In the genomic region with DNA sequence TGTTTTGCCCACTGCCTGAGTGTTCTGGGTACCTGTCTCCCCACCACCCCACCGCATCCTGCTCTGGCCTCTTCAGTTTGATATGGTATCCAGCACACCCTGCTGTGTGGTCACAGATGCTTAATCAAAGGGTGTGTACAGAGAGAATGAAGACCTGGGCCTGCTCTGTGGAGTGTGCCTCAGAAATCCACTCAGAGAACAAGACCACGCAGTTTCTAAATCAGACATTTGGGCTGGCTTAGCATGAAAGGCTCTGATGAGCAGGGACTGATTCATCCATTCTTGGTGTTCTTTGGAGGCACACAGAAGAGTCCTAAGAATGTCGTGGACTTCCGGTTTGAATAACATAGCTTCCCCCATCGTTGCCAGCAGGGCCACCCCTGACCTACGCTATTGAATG, we compare ENCODE assay signal across 12 mouse cellular contexts.
DNase-seq lines count a peak whose midpoint lies in the region; ATAC-seq and TF ChIP-seq lines count a peak whose summit lies in the region.
"Had no signal": no experiment of that assay in that cellular context is flagged by ENCODE, and none has a peak within 500 bp of the region (broad histone marks: within the 10 kb centered on the region; RNA-seq: fewer than 3 reads in every experiment).

No protein-coding gene starts in this region.

- H3K9me3 ChIP-seq in hindbrain, embryonic 14.5 days (ENCODE audit: control insufficient read depth, low read length), result no peaks in the 10 kb centered on the region
- no peaks in the 10 kb centered on the region for H3K9me3 ChIP-seq in neural tube, embryonic 13.5 days
- H3K9me3 ChIP-seq in stomach, postnatal 0 days (ENCODE audit: control insufficient read depth, low read length), result no peaks in the 10 kb centered on the region
- no peaks in the 10 kb centered on the region for H3K9me3 ChIP-seq in liver, embryonic 11.5 days (ENCODE audit: control insufficient read depth, low read length)
- H3K9me3 ChIP-seq: G1E; liver, embryonic 15.5 days had no signal

- no peak overlapping the region for H3K4me2 ChIP-seq in hindbrain, embryonic 14.5 days (replicated peaks)
- peak overlapping the region; percentile 17 for H3K4me2 ChIP-seq in neural tube, embryonic 13.5 days
- H3K4me2 ChIP-seq in stomach, postnatal 0 days (replicated peaks; ENCODE audit: low read depth), result no peak overlapping the region
- H3K4me2 ChIP-seq in liver, embryonic 11.5 days, result no peak overlapping the region
- H3K4me2 ChIP-seq: liver, embryonic 15.5 days had no signal

- WGBS in hindbrain, embryonic 14.5 days, result 40% methylated on average over 6 of the region's 6 CpGs
- 41% methylated on average over 6 of the region's 6 CpGs for WGBS in neural tube, embryonic 13.5 days
- WGBS in stomach, postnatal 0 days, result 47% methylated on average over 6 of the region's 6 CpGs
- 67% methylated on average over 6 of the region's 6 CpGs for WGBS in liver, embryonic 11.5 days

- no peak for DNase-seq in gastrocnemius, adult 2 months
- no peak for DNase-seq in gastrocnemius, postnatal 10 days
- DNase-seq in layer of hippocampus, adult 2 months (ENCODE audit: low spot score in 2 of 2), result no peak
- no peak for DNase-seq in layer of hippocampus, adult 9-11 months
- DNase-seq in hindbrain, embryonic 14.5 days (ENCODE audit: low spot score), result no peak
- no peak for DNase-seq in stomach, postnatal 0 days (ENCODE audit: low spot score)
- no peak for DNase-seq in liver, embryonic 11.5 days (ENCODE audit: low spot score)
- DNase-seq: cerebellum, adult 11-12 months; kidney, adult 11 months had no signal

- peak; percentile 32; the same call in 1 of the 2 replicates for ATAC-seq in hindbrain, embryonic 14.5 days (ENCODE audit: low FRiP score)
- peak; percentile 43 for ATAC-seq in neural tube, embryonic 13.5 days (ENCODE audit: low read depth)
- ATAC-seq in stomach, postnatal 0 days (ENCODE audit: low FRiP score, low TSS enrichment), result no peak
- no peak for ATAC-seq in liver, embryonic 11.5 days (replicated peaks; ENCODE audit: low FRiP score)

- H3K27me3 ChIP-seq in hindbrain, embryonic 14.5 days (ENCODE audit: control insufficient read depth, insufficient read depth, low read length), result no peaks in the 10 kb centered on the region
- no peaks in the 10 kb centered on the region; the same call in 1 of the 2 replicates for H3K27me3 ChIP-seq in neural tube, embryonic 13.5 days
- no peaks in the 10 kb centered on the region for H3K27me3 ChIP-seq in stomach, postnatal 0 days (ENCODE audit: control insufficient read depth, insufficient read depth, low read length)
- no peaks in the 10 kb centered on the region for H3K27me3 ChIP-seq in liver, embryonic 11.5 days (replicated peaks; ENCODE audit: control insufficient read depth, insufficient read depth, low read length)
- H3K27me3 ChIP-seq: liver, embryonic 15.5 days had no signal

- no peak overlapping the region for H3K9ac ChIP-seq in hindbrain, embryonic 14.5 days
- H3K9ac ChIP-seq in neural tube, embryonic 13.5 days, result no peak overlapping the region
- no peak overlapping the region for H3K9ac ChIP-seq in stomach, postnatal 0 days (ENCODE audit: low read length)
- no peak overlapping the region for H3K9ac ChIP-seq in liver, embryonic 11.5 days (ENCODE audit: low read depth, low read length)
- H3K9ac ChIP-seq: liver, embryonic 15.5 days had no signal

- H3K4me3 ChIP-seq in gastrocnemius, adult 2 months, result peak overlapping the region; percentile 50; the same call in 1 of the 2 replicates
- no peak overlapping the region for H3K4me3 ChIP-seq in layer of hippocampus, adult 2 months
- no peak overlapping the region for H3K4me3 ChIP-seq in hindbrain, embryonic 14.5 days (replicated peaks; ENCODE audit: low read length)
- H3K4me3 ChIP-seq in neural tube, embryonic 13.5 days, result no peak overlapping the region
- H3K4me3 ChIP-seq in stomach, postnatal 0 days (ENCODE audit: low read depth, low read length), result no peak overlapping the region
- no peak overlapping the region for H3K4me3 ChIP-seq in liver, embryonic 11.5 days (ENCODE audit: low read depth, low read length)
- H3K4me3 ChIP-seq: liver, embryonic 15.5 days had no signal

- intact Hi-C loops in gastrocnemius, adult 2 months (cut with DNase I), result no loop called here

- peak overlapping the region; percentile 61; the same call in 1 of the 2 replicates for H3K27ac ChIP-seq in gastrocnemius, adult 2 months
- peak overlapping the region; percentile 76 for H3K27ac ChIP-seq in layer of hippocampus, adult 2 months
- H3K27ac ChIP-seq in hindbrain, embryonic 14.5 days, result peak overlapping the region; percentile 49; the same call in 1 of the 2 replicates
- 0 out of 2 replicates have a peak overlapping the region, but pooled peaks have one; percentile 15 for H3K27ac ChIP-seq in neural tube, embryonic 13.5 days (replicated peaks)
- H3K27ac ChIP-seq in stomach, postnatal 0 days (replicated peaks), result no peak overlapping the region
- H3K27ac ChIP-seq in liver, embryonic 11.5 days (ENCODE audit: low read depth, low read length), result no peak overlapping the region
- H3K27ac ChIP-seq: liver, embryonic 15.5 days had no signal

- TF ChIP-seq EP300 in stomach, postnatal 0 days (optimal IDR thresholded peaks at IDR 0.05), result no peak

- peaks cover 16% of the 10 kb centered on the region for H3K4me1 ChIP-seq in hindbrain, embryonic 14.5 days (replicated peaks; ENCODE audit: control insufficient read depth, insufficient read depth, low read length)
- peaks cover 19% of the 10 kb centered on the region for H3K4me1 ChIP-seq in neural tube, embryonic 13.5 days (replicated peaks)
- 0 out of 2 replicates have a peak, but pooled peaks cover 2% of the 10 kb centered on the region for H3K4me1 ChIP-seq in stomach, postnatal 0 days (replicated peaks; ENCODE audit: control insufficient read depth, insufficient read depth)
- H3K4me1 ChIP-seq in liver, embryonic 11.5 days (replicated peaks; ENCODE audit: control insufficient read depth, insufficient read depth, low read length), result peaks cover 3% of the 10 kb centered on the region; the same call in 1 of the 2 replicates
- H3K4me1 ChIP-seq: liver, embryonic 15.5 days had no signal

- no peak for TF ChIP-seq CTCF in gastrocnemius, adult 2 months (IDR thresholded peaks at IDR 0.05)
- no peak for TF ChIP-seq CTCF in layer of hippocampus, adult 2 months (conservative IDR thresholded peaks at IDR 0.05)
- no peak for TF ChIP-seq CTCF in stomach, postnatal 0 days (IDR thresholded peaks at IDR 0.05; ENCODE audit: low read depth)

- no peaks in the 10 kb centered on the region for H3K36me3 ChIP-seq in hindbrain, embryonic 14.5 days (replicated peaks; ENCODE audit: control insufficient read depth, insufficient read depth)
- H3K36me3 ChIP-seq in neural tube, embryonic 13.5 days, result no peaks in the 10 kb centered on the region
- H3K36me3 ChIP-seq in stomach, postnatal 0 days (ENCODE audit: control insufficient read depth, insufficient read depth, low read length), result no peaks in the 10 kb centered on the region
- H3K36me3 ChIP-seq in liver, embryonic 11.5 days (ENCODE audit: control insufficient read depth, insufficient read depth, low read length), result no peaks in the 10 kb centered on the region
- H3K36me3 ChIP-seq: G1E; liver, embryonic 15.5 days had no signal

Comparison
In these comparisons a context has a peak if more than half of its experiments do, and no peak if none do; other contexts are left out.
1. H3K27ac ChIP-seq: peak in gastrocnemius, adult 2 months (single experiment), layer of hippocampus, adult 2 months (single experiment), hindbrain, embryonic 14.5 days (single experiment) and neural tube, embryonic 13.5 days (single experiment); none in stomach, postnatal 0 days (single experiment) and liver, embryonic 11.5 days (single experiment).
2. ATAC-seq: peak in hindbrain, embryonic 14.5 days (single experiment) and neural tube, embryonic 13.5 days (single experiment); none in stomach, postnatal 0 days (single experiment) and liver, embryonic 11.5 days (single experiment).